Mouse (Mus musculus) hindbrain, embryonic 15.5 days (tissue): ENCODE data around the gene Efl1. TPM values are rescaled to one million over a fixed set of nuclear protein-coding genes. Genes with fewer than 3 reads are reported as not detected.

Experiments used
- ATAC-seq: fragments of 200-750 bp; cut with Nextera tagmentation; 2 replicates; pipeline ENCODE4 v1.8.0; 2017; ENCODE audit warnings: low read depth, moderate number of reproducible peaks, moderate TSS enrichment; ENCODE audit not compliant: low FRiP score
- H3K27ac ChIP-seq: fragments of 300-500 bp; sonication (generic); replicated peaks from 2 replicates; pipeline ENCODE4 v1.5.1; 2015; ENCODE audit warnings: mild to moderate bottlenecking, inconsistent platforms
- H3K27me3 ChIP-seq: fragments of 300-500 bp; sonication (generic); 2 replicates; pipeline ENCODE4 v1.6.1; 2015; ENCODE audit warnings: control low read depth, inconsistent platforms
- H3K36me3 ChIP-seq: fragments of 300-500 bp; sonication (generic); 2 replicates; pipeline ENCODE4 v1.6.1; 2015; ENCODE audit warnings: control low read depth, inconsistent platforms
- H3K4me1 ChIP-seq: fragments of 300-500 bp; sonication (generic); replicated peaks from 2 replicates; pipeline ENCODE4 v1.6.1; 2015; ENCODE audit warnings: control low read depth, inconsistent platforms
- H3K4me2 ChIP-seq: fragments of 300-500 bp; sonication (generic); 2 replicates; pipeline ENCODE4 v1.6.1; 2015; ENCODE audit warnings: moderate library complexity, mild to moderate bottlenecking, inconsistent platforms
- H3K4me3 ChIP-seq: fragments of 300-500 bp; sonication (generic); 2 replicates; pipeline ENCODE4 v1.5.1; 2015; ENCODE audit warnings: mild to moderate bottlenecking, inconsistent platforms
- H3K9ac ChIP-seq: fragments of 300-500 bp; sonication (generic); 2 replicates; pipeline ENCODE4 v1.6.1; 2015; ENCODE audit warnings: inconsistent platforms
- H3K9me3 ChIP-seq: fragments of 300-500 bp; sonication (generic); 2 replicates; pipeline ENCODE4 v1.6.1; 2016; ENCODE audit warnings: control low read depth, inconsistent platforms
- WGBS: fragments of 180-500 bp; shearing (Covaris S2); methylation state at CpG from one replicate; pipeline ENCODE4 v1.1.7; 2015; 5-methylcytosine and 5-hydroxymethylcytosine counted together
- polyA plus RNA-seq: library from polyadenylated mRNA; unstranded; fragments of >200 nt; fragmentation: Nextera tagmentation; extraction: Ambion mirVana; gene quantifications from 2 replicates; pipeline ENCODE4 v1.2.1, GENCODE M21; 2015

Gene Efl1
- polyA plus RNA-seq, 1 experiment from 2014 or later, result 19.5 TPM

DNA sequence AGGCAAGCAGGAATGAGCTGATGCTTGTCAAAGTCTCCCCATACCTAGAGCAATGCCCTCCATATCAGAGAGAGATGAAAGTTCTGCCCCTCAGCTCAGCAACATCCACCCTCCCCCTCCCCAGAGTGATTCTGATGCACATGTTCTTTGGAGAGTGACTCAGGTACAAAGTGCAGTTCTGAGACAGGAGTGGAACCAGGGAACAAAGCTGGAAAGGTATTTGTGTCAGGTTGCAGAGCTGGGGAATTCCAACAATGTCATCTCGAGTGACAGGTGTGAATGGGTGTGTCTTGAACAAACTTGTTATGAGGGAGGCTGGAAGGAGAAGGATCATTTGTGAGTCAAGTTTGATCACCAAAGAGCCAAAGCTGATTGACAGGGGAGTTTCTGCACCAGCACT, 146.1 kb downstream of the Efl1 start:
- ATAC-seq, result no peak
- Histone ChIP-seq H3K4me1 (no peaks in the 10 kb centered on the region), H3K9me3 (no peaks in the 10 kb centered on the region), H3K4me3 (no peak overlapping the region), H3K27ac (no peak overlapping the region), H3K4me2 (no peak overlapping the region), H3K36me3 (no peaks in the 10 kb centered on the region), H3K27me3 (no peaks in the 10 kb centered on the region), H3K9ac (no peak overlapping the region)
- WGBS, result 62% methylated on average over 1 of the region's 1 CpGs

GRCm38 (mm10) chr7:82802206-82802605, 153.8 kb downstream of the Efl1 start:
- 56% methylated on average over 4 of the region's 4 CpGs for WGBS

GRCm38 (mm10) chr7:82808257-82808656, 159.8 kb downstream of the Efl1 start:
- Histone ChIP-seq H3K27me3 (no peaks in the 10 kb centered on the region), H3K9me3 (no peaks in the 10 kb centered on the region), H3K36me3 (no peaks in the 10 kb centered on the region), H3K4me3 (no peak overlapping the region), H3K4me1 (peaks cover 10% of the 10 kb centered on the region), H3K9ac (no peak overlapping the region), H3K27ac (no peak overlapping the region), H3K4me2 (no peak overlapping the region)
- ATAC-seq, result 0 out of 2 replicates have a peak, but pooled peaks have one; percentile 27
- 73% methylated on average over 4 of the region's 4 CpGs for WGBS

More at GRCm38 (mm10) chr7:82802206-82802605, 153.8 kb downstream of the Efl1 start:
- no peak overlapping the region for H3K9ac ChIP-seq
- H3K4me1 ChIP-seq, result no peaks in the 10 kb centered on the region
- H3K9me3 ChIP-seq, result no peaks in the 10 kb centered on the region
- no peak overlapping the region for H3K4me3 ChIP-seq
- H3K36me3 ChIP-seq, result no peaks in the 10 kb centered on the region
- ATAC-seq, result no peak
- no peaks in the 10 kb centered on the region for H3K27me3 ChIP-seq
- no peak overlapping the region for H3K4me2 ChIP-seq
- no peak overlapping the region for H3K27ac ChIP-seq

DNA sequence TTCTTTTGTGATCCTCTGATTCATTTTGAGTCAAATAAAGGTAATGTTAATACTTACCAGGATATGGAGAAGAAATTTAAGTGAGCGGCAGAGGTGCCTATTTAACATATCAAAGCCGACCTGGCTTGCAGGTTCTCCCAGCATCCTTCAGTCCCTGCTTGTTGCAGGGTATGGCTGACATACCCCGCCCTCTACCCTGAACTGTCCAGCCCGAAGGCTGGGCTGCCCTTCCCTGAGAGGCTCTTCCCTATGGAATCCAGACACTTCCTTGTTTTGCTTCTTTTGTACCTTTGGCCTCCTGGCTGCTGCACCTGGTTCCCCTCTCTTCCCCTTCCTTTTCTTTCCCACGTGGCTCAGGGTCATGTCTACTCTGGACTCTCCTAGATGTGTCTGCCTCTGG, 160.7 kb downstream of the Efl1 start:
- Histone ChIP-seq H3K4me2 (no peak overlapping the region), H3K9me3 (no peaks in the 10 kb centered on the region), H3K4me3 (no peak overlapping the region), H3K27ac (no peak overlapping the region), H3K27me3 (no peaks in the 10 kb centered on the region), H3K4me1 (peaks cover 10% of the 10 kb centered on the region), H3K9ac (no peak overlapping the region), H3K36me3 (no peaks in the 10 kb centered on the region)
- no peak for ATAC-seq
- WGBS, result 66% methylated on average over 5 of the region's 5 CpGs

- no peaks in the 10 kb centered on the region for H3K9me3 ChIP-seq
- H3K36me3 ChIP-seq, result no peaks in the 10 kb centered on the region
- no peak overlapping the region for H3K9ac ChIP-seq
- 21% methylated on average over 5 of the region's 5 CpGs for whole genome bisulfite sequencing
- ATAC-seq, result no peak
- peak overlapping the region; percentile 46 for H3K4me2 ChIP-seq
- H3K4me3 ChIP-seq, result no peak overlapping the region
- H3K4me1 ChIP-seq, result peaks cover 10% of the 10 kb centered on the region
- H3K27me3 ChIP-seq, result no peaks in the 10 kb centered on the region
- no peak overlapping the region for H3K27ac ChIP-seq
Measured at GRCm38 (mm10) chr7:82810799-82811139, 162.4 kb downstream of the Efl1 start.

DNA sequence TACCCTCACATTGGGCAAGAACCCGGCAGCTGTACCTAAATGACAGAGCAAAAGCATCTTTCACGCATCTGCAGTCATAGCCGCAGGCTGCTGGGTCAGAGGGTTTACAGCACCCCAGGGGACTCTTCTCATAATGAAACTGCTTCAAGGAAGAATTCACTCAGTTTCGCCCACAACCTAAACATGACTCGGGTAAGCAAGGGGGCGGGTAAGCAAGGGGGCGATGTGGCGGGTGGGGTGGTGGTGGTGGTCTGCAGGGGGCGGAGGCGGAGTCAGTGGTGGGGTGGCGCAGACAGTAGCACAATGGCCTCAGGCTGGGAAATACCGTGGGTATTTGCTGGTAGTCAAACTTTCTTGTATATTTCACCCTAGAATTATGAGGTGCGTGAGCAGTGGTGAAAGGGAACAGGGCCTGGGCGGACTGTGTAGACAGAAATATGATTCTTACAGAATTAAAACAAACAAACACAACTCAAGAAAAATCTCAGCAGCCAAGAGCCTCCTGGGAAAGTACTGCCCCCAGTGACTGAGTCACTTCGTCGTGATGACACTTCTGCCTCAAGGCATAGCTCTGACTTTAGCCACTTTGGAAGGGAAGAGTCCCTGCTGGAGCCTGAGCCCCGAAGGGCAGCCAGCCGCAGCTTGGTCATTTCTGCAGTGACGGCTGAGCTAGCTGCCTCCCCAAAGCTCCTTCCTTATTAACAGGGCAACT, 162.9 kb downstream of the Efl1 start:
- Histone ChIP-seq H3K9ac (0 out of 2 replicates have a peak overlapping the region, but pooled peaks have one; percentile 8), H3K27ac (no peak overlapping the region), H3K36me3 (no peaks in the 10 kb centered on the region), H3K4me1 (peaks cover 10% of the 10 kb centered on the region), H3K9me3 (no peaks in the 10 kb centered on the region), H3K4me3 (no peak overlapping the region), H3K27me3 (no peaks in the 10 kb centered on the region), H3K4me2 (peak overlapping the region; percentile 46)
- 12% methylated on average over 19 of the region's 19 CpGs for WGBS
- peak; percentile 56; the same call in 1 of the 2 replicates for ATAC-seq

- Histone ChIP-seq H3K27me3 (no peaks in the 10 kb centered on the region), H3K9me3 (no peaks in the 10 kb centered on the region), H3K36me3 (no peaks in the 10 kb centered on the region), H3K27ac (no peak overlapping the region), H3K4me3 (no peak overlapping the region), H3K9ac (no peak overlapping the region), H3K4me1 (peaks cover 10% of the 10 kb centered on the region), H3K4me2 (no peak overlapping the region)
- no peak for ATAC-seq
- WGBS, result 81% methylated on average over 19 of the region's 19 CpGs
Measured at GRCm38 (mm10) chr7:82812186-82813155, 164.1 kb downstream of the Efl1 start.

DNA sequence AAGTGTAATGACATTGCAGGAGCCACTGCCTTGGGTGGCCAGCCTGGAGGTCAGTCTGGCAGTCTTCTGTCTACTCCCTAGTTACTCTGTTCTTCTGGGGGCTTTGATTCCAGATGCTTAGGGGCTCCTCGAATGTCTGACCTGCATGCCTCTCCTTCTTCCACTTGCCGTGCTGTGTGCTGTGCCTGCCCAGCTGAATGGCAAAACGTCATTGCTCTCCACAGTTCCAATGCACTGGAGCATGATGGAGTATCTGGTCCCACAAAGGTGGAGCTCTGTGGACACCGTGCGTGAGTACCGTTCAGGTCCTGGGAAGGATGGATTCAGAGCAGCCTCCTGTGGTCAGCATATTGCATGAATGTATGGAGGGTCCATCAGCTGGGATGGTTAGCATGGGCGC, 171.1 kb downstream of the Efl1 start:
- Histone ChIP-seq H3K4me2 (no peak overlapping the region), H3K27me3 (no peaks in the 10 kb centered on the region), H3K27ac (no peak overlapping the region), H3K4me3 (no peak overlapping the region), H3K9ac (no peak overlapping the region), H3K4me1 (no peaks in the 10 kb centered on the region), H3K9me3 (no peaks in the 10 kb centered on the region), H3K36me3 (no peaks in the 10 kb centered on the region)
- 92% methylated on average over 7 of the region's 7 CpGs for WGBS
- no peak for ATAC-seq

- WGBS, result 67% methylated on average over 4 of the region's 4 CpGs
- H3K9me3 ChIP-seq, result no peaks in the 10 kb centered on the region
- H3K4me3 ChIP-seq, result no peak overlapping the region
- H3K27me3 ChIP-seq, result no peaks in the 10 kb centered on the region
- H3K4me2 ChIP-seq, result no peak overlapping the region
- no peak for ATAC-seq
- no peaks in the 10 kb centered on the region for H3K4me1 ChIP-seq
- no peaks in the 10 kb centered on the region for H3K36me3 ChIP-seq
- no peak overlapping the region for H3K27ac ChIP-seq
- H3K9ac ChIP-seq, result no peak overlapping the region
Measured at GRCm38 (mm10) chr7:82820661-82821060, 172.2 kb downstream of the Efl1 start.

GRCm38 (mm10) chr7:82821501-82821900, 173.1 kb downstream of the Efl1 start:
- ATAC-seq, result no peak
- 77% methylated on average over 3 of the region's 3 CpGs for WGBS
- H3K4me3 ChIP-seq, result no peak overlapping the region
- H3K4me1 ChIP-seq, result no peaks in the 10 kb centered on the region
- no peaks in the 10 kb centered on the region for H3K27me3 ChIP-seq
- no peak overlapping the region for H3K4me2 ChIP-seq
- H3K9me3 ChIP-seq, result no peaks in the 10 kb centered on the region
- H3K36me3 ChIP-seq, result no peaks in the 10 kb centered on the region
- H3K9ac ChIP-seq, result no peak overlapping the region
- no peak overlapping the region for H3K27ac ChIP-seq

DNA sequence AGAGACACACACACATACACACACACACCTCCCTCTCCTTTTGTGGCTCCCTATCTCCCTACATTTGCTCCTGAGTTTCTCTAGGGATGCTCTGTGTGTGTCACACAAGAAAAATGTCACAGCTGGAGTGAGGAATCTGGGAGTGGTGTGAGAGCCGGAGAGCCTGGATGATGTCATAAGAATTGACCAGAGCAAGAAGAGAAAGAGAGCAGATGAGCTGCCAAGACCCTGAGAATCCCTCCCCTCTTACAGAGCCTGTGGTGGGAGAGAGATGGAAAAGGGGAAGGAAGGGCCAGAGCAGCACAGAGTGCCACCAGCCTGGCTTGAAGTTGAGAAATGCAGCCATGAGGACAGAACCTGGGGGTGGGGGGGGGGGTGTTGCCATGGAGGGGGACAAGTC, 174.1 kb downstream of the Efl1 start:
- Histone ChIP-seq H3K27me3 (no peaks in the 10 kb centered on the region), H3K9me3 (no peaks in the 10 kb centered on the region), H3K4me1 (no peaks in the 10 kb centered on the region), H3K36me3 (no peaks in the 10 kb centered on the region), H3K4me3 (no peak overlapping the region), H3K27ac (no peak overlapping the region), H3K4me2 (no peak overlapping the region), H3K9ac (no peak overlapping the region)
- WGBS, result 27% methylated on average over 1 of the region's 1 CpGs
- ATAC-seq, result no peak
